Mouse (Mus musculus) embryo, embryonic 9.5 days (tissue): Measurements from ENCODE around the gene Usp21.

Source experiments
- DNase-seq: peaks from one replicate; pipeline ENCODE4 v3.0.0-alpha.2; 2017; ENCODE audit errors: extremely low spot score

Usp21 gene

DNA sequence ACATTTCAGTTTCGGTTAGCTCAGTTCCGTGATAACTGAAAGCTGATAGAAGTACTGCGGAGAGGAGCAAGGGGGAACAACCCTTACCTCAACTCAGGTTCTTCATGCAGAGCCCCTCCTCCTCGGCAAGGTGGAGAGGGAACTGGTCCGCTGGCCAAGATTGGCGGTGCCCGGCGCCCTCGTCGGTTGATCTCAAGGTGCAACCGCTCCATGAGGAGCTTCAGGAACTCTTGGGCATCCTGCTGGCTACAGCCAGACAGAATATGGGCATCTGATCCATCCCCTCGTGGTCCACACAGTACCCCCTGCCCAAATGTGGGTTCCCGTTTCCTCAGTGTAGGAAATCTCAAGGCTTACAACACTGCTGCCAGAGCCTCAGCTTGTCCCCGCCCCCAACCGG, 3.3 kb downstream of the Usp21 start:
- DNase-seq = no peak

DNA sequence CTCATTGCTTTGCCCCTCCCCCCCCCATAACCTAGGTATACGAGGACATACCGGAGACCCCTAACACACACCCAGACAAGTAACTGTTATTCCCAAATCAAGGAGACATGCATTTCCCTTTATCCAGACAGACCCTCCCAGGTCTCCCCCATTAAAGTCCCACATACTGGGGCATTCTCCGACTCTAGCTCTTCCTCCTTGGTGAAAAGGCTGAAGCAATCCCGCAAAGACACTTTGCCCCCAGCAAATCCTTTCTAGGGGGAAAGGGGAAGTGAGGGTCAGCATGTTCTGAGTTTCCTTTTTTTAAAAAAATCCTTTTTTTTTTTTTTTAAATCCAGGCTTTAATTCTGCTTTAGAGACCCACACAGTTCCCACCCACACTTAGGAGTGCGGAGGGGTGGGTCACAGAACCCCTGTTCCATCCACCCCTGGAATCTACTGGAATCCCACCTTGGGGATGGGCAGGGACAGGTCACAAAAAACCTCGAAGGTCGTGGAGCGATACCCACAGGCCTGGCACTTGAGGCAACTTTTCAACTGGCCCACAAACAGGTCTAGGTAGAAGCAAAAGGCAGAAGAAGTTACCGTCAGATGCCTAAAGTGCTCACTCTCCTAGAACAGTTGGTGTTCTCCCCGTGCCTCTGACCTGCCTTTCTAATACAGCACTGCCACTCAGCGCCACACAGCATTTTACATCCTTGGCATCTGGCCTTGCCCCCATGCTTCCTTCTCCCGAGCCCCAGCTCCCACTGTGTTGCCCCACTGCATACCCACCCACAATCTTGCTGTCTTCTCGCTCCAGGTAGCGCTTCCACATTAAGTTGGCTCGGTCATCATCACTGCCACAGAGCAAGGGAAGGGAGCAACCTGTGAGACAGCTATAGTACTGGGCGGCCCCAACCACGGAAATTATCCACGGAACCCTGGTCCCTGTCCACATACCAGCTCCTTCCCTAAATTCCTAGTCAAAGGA, 4.3 kb downstream of the Usp21 start:
- no peak for DNase-seq

DNA sequence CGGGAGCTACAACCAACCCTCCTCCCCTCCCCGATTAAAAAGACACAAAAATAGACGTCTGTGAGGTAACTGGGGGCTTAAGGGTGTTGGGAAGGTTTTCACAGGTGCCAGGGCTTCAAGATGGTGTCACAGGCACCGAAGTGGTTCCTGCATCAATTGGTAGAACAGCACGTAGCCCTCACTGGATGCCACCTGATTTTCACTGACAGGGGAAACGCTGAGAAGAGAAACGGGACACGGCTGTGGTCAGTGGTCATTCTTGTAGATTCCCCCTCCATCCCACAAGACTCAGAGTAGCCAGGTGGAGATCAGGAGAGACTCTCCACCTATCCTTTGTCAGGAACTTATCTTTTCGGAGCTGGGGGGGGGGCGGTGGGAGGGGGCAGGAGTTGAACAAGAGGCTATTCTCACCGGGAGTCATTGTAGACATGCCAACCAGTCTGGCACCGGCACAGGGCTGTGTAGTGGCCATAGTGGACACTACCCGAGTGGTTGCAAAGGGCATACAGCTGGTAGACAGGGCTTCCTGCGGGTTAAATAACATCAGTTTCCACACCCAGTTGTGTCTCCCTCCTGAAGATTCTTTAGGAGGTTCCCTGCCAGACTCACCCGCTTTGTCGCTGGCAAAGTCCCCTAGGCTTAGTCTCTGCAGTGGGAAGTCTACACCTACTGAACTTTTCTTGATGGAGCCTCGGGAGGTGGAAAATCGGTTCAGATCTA, 5.5 kb downstream of the Usp21 start:
- no peak for DNase-seq

DNA sequence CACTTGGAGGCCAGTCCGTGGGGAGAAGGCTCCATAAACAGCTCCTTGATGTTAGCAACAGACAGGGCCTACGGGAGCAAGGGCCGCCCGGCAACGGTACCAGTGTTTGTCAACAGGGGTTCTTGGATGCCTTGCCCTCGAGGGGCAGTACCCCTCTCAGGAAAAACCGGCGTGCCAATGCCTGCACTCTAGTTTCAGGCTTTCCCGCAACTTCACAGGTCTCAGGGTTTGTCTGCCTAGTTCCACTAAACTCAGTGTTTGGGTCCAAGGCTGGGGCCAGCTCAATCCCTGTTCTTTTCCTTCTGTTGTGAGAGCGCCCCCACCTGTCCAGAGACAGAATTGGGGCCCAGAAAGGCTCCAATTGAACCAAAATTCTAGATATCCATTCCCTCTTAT, 6.3 kb downstream of the Usp21 start:
- DNase-seq = peak; percentile 80

GRCm38 (mm10) chr1:171280916-171281527, 6.8 kb downstream of the Usp21 start, which contains the start of gene Ppox:
TSS of gene Ppox (minus strand) at chr1:171281186.
- peak; percentile 91 for DNase-seq

DNA sequence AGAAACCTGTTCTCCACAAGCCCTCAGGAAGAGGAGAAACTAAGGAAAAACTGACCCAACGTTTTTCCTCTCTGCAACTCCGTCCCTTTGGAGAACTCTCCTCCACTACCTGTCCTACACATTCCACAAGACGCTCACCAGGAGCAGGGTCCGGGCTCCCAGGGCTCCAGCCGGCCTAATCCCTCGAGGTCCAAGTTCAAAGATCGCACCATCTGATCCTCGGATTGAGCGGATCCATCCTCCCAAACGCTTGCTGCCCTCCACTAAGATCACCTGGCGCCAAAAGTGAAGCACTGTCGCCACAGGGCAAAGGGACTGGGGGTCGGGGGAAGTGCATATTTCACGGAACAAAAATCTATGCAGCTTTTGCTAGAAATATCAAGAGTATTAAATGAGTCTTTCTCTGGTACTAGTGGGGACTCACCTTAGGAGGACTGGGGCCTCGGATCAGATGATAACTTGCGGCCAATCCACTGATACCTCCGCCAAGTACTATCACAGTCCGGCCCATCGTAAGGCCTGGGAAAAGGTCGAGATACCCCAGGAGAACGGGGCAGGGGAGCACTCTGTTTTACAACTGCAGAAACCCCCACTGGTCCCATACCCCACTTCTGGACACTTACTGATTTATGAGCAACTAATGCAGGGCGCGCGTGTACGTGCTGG, 7.4 kb downstream of the Usp21 start:
- DNase-seq = no peak

GRCm38 (mm10) chr1:171279721-171280120, 8.1 kb downstream of the Usp21 start:
- DNase-seq = no peak

DNA sequence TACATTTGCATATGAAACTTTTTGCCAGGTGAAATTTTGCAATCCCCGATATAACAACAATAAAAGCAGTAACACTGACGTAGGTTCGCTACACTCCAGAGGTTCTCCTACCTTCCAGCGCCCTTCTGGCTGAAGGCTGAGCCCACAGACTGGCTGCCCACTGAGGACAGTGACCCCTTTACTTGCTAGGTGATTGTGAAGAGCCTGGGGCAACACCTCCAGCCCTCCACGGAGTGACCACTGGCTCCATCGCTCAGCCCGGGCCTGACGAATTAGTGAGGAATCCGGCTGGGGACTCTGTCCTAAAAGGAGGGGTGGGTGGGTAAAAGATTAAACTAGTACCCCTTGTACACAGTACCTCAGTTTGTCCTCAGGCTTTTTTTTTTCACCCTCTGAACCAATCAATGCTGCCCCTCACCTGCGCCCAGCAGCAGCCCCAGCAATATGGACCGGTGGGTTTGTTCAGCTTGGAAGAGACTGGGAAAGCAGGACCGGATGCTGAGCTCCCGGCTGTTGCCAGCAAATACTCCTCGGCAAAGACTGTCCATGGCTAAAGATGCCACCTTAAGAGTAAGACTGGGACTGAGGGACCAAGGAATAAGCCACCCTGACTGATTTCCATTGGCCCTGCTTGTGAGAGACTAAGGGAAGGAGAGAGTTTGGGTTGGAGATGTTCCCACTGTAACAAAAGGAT, 8.6 kb downstream of the Usp21 start:
- no peak for DNase-seq

GRCm38 (mm10) chr1:171278436-171278835, 9.4 kb downstream of the Usp21 start:
- DNase-seq = no peak

DNA sequence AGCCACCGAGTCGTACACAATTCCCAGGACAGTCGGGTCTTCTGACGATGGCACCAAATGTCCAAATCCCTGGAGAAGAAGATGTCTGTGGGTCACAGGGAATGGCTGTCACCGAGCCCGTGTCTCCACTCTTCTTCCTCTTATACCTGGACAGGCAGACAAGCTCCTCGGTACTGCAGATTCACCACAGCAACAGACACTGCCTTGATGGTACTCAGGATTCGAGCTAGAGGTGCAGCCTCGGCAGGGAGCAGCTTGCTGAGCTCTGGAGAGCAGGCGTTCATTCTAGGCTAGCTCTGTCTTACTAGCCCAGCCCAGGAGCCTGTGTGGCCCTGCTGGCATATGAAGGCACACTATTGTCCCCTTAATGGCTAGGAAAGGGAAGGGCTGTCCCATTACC, 10.1 kb downstream of the Usp21 start:
- no peak for DNase-seq

- no peak for DNase-seq
Measured at GRCm38 (mm10) chr1:171276110-171276748, 11.6 kb downstream of the Usp21 start.

DNA sequence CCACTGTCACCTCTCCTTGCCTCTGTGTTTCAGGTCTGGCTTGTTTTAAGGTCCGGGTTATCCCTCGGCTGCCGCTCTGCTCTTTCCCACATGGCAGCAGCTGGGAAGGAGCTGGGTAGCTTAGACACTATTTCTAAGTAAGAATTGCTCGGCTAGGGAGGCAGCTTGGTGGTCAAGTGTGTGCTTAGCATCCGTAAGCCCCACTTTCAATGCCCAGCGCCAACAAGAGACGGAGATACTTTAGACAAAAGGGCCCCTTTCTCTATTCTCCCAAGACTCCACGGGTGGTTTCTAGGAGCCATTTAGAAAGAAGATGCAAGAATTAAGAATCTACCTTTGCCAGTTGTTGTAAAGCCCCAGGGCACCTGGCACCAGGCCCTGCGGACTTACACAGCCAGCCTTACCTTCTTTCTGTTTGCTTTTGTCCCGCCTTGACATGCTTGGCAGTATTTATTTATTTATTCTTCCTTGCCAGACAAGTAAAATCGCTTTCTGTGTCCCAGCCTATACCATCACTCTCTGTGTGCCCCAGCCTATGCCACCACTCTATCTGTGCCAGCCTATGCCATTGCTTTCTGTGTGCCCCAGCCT, 12.6 kb downstream of the Usp21 start:
- DNase-seq = no peak

- DNase-seq = no peak
Measured at GRCm38 (mm10) chr1:171274171-171274570, 13.6 kb downstream of the Usp21 start.

- no peak for DNase-seq
Measured at GRCm38 (mm10) chr1:171272086-171272485, 15.7 kb downstream of the Usp21 start.

DNA sequence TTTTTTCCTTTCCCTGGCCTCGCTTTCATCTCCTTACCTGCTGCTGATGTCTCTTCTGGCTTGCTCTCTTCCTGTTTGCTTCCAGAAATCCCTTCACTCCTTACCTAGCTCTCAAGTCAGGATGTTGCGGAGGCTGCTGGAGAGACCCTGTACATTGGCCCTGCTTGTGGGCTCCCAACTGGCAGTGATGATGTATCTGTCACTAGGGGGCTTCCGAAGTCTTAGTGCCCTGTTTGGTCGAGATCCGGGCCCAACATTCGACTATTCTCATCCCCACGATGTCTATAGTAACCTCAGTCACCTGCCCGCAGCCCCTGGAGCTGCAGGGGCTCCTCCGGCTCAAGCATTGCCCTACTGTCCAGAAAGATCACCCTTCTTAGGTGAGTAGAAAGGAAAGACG, 16.2 kb downstream of the Usp21 start:
- DNase-seq = no peak

DNA sequence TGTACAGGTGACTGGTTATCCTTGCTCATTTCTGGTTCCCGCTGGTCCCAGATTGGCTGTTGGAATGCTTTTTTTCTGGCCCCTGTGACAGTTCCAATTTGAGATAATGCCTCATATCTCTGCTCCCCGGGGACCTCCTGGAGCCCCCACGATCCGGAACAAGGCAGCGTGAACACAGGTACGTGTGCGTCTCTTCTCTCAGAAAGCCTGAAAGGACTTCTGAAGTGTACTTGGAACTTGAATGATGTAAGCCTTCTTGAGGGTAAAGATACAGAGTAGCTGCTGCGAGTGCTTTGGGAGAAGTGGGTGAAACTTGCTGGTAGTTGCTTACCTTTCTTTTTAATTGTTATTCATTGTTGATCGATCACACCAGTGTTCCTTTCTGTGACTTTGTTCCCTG, 16.6 kb downstream of the Usp21 start:
- DNase-seq = no peak

- DNase-seq = no peak
Measured at GRCm38 (mm10) chr1:171270573-171270900, 17.3 kb downstream of the Usp21 start.

- peak; percentile 96 for DNase-seq
Measured at GRCm38 (mm10) chr1:171269848-171270572, 17.8 kb downstream of the Usp21 start, which contains the start of gene B4galt3. TSS of gene B4galt3 (plus strand) at chr1:171270328.

- DNase-seq = no peak
Measured at GRCm38 (mm10) chr1:171268341-171268740, 19.4 kb downstream of the Usp21 start.
